Mouse (Mus musculus): Measurements from ENCODE around the gene Nkx2-5. TPM values are rescaled to one million over a fixed set of nuclear protein-coding genes. Genes with fewer than 3 reads are reported as not detected.

The Nkx2-5 gene
- polyA plus RNA-seq, 1 experiment from 2014 or later, result not detected

DNA sequence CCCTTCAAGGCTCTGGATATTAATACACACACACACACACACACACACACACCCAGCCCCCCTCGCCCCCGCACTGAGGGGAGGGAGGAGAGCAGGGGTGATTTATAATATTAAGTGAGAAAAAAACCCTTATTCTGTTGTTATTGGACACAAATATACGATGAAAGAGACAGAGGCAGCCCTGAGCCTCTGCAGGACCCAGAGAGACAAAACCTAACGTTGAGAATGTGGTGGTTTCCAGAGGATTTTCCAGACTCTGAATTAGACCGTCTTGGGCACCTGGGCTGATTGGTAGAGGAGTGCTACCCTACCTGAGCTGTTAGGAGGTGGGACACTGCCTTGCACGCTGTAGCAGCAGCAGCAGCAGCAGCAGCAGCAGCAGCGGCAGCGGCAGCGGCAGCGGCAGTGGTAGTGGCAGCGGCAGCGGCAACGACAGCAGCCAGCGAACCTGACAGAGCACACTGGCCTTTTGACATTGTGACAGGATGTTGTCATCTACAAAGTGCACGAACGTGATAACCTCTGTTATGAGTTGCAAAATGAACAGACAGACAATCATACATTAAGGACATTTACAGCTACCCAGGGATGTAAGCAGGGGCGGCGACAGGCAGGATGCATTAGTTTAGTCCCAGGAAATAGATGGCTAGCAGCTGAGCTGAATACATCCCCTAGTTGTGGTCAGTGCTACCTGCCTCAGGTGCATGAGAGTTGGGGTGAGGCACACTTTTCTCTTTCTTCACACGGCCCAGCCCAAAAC, 7.8 kb downstream of the Nkx2-5 start:
- H3K79me2 ChIP-seq (ENCODE audit: inconsistent target), result no peaks in the 10 kb centered on the region
- WGBS (ENCODE audit: missing documents), result 11% methylated on average over 17 of the region's 19 CpGs
- H3K4me3 ChIP-seq (ENCODE audit: inconsistent target), result no peak overlapping the region
- no peak overlapping the region for H3K27ac ChIP-seq
- no peaks in the 10 kb centered on the region for H3K36me3 ChIP-seq (ENCODE audit: inconsistent target)

DNA sequence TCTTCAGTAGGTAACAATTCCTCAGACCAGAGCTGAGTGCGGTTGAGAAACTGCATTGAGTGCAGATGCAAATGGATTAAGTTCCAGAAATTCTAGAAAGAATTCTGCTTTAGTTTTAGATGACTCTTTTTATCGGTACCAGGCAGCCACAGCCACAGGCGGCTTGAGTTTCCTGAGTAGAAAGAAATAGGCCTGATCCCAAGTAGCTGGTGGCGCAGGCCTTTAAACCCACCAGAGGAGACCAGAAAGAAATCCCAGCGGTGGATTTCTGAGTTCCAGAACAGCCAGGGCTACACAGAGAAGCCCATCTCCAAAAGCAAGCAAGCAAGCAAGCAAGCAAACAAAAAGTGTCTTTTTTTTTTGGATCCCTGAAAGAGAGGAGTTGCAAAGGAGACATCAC, 8.4 kb downstream of the Nkx2-5 start:
- 28% methylated on average over 5 of the region's 5 CpGs for WGBS (ENCODE audit: missing documents)
- no peak overlapping the region for H3K27ac ChIP-seq
- no peak overlapping the region for H3K4me3 ChIP-seq (ENCODE audit: inconsistent target)
- no peaks in the 10 kb centered on the region for H3K36me3 ChIP-seq (ENCODE audit: inconsistent target)
- no peaks in the 10 kb centered on the region for H3K79me2 ChIP-seq (ENCODE audit: inconsistent target)

DNA sequence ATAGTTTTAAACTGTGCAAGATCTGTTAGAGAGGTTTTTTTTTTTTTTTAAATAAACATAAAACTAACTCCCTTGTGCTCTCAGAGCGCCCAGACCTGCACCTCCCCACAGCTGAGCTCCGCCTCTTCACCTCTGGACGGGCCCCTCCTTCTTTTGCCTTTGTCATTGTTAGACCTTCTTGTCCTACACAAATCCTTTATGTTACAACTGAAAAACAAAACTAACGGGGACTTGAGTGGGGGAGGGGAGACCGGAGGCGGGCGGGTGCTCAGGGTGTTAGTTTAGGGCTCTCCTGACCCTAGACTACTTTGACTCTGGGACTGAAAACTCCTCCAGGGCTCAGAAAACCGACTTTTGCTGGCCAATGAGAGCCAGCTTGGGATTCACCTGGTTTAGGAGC, 8.9 kb downstream of the Nkx2-5 start:
- no peaks in the 10 kb centered on the region for H3K79me2 ChIP-seq (ENCODE audit: inconsistent target)
- H3K36me3 ChIP-seq (ENCODE audit: inconsistent target), result no peaks in the 10 kb centered on the region
- no peak overlapping the region for H3K27ac ChIP-seq
- WGBS (ENCODE audit: missing documents), result 38% methylated on average over 8 of the region's 8 CpGs
- no peak overlapping the region for H3K4me3 ChIP-seq (ENCODE audit: inconsistent target)

DNA sequence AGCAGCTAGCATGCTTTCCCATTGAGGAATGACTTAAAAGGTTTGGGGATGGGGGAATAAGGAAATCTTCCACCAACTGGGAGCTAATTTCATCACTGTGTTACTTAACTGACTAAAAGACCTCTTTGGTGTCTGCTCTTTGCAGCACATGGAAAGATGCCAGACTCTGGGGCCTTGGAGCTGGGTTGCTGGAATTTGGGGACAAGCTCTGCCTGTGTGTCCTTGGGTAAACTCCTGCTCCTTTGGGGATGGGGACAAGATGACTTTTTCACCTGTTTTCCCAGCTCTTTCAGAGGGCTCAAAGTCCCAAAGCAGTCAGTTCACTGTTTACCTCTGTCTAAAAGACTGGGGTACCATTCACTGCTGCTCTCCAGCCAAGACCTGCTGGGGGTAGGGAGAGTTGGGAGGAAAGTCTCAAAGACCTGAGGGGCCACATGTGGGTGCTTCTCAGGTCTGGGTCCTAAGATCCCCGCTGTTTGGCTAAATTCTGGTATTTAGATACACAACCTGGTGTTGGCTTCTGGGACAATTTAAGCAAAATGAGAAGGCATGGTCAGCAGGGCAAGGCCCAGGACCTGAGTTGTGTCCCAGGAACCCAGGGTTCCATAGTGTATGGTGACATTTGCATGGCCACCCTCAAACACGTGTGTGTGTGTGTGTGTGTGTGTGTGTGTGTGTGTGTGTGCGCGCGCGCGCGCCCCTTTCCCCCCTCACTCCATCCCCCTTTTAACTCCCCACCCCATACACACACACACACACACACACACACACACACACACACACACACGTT, 9.6 kb downstream of the Nkx2-5 start:
- H3K27ac ChIP-seq, result no peak overlapping the region
- WGBS (ENCODE audit: missing documents), result 38% methylated on average over 2 of the region's 9 CpGs
- H3K4me3 ChIP-seq (ENCODE audit: inconsistent target), result no peak overlapping the region
- no peaks in the 10 kb centered on the region for H3K79me2 ChIP-seq (ENCODE audit: inconsistent target)
- no peaks in the 10 kb centered on the region for H3K36me3 ChIP-seq (ENCODE audit: inconsistent target)

- H3K79me2 ChIP-seq (ENCODE audit: inconsistent target), result no peaks in the 10 kb centered on the region
- H3K4me3 ChIP-seq (ENCODE audit: inconsistent target), result no peak overlapping the region
- no peak overlapping the region for H3K27ac ChIP-seq
- no peaks in the 10 kb centered on the region for H3K36me3 ChIP-seq (ENCODE audit: inconsistent target)
- WGBS (ENCODE audit: missing documents), result 83% methylated on average over 5 of the region's 5 CpGs
Observed at GRCm38 (mm10) chr17:26834302-26834965, 10.4 kb downstream of the Nkx2-5 start.

- no peaks in the 10 kb centered on the region for H3K36me3 ChIP-seq (ENCODE audit: inconsistent target)
- no peaks in the 10 kb centered on the region for H3K79me2 ChIP-seq (ENCODE audit: inconsistent target)
- no peak overlapping the region for H3K27ac ChIP-seq
- 85% methylated on average over 2 of the region's 2 CpGs for WGBS (ENCODE audit: missing documents)
- no peak overlapping the region for H3K4me3 ChIP-seq (ENCODE audit: inconsistent target)
Observed at GRCm38 (mm10) chr17:26833806-26834205, 11.0 kb downstream of the Nkx2-5 start.

- H3K79me2 ChIP-seq (ENCODE audit: inconsistent target), result no peaks in the 10 kb centered on the region
- 72% methylated on average over 11 of the region's 17 CpGs for WGBS (ENCODE audit: missing documents)
- H3K36me3 ChIP-seq (ENCODE audit: inconsistent target), result no peaks in the 10 kb centered on the region
- no peak overlapping the region for H3K4me3 ChIP-seq (ENCODE audit: inconsistent target)
- H3K27ac ChIP-seq, result no peak overlapping the region
Observed at GRCm38 (mm10) chr17:26826131-26826530, 18.7 kb downstream of the Nkx2-5 start.

- Histone ChIP-seq H3K27ac (no peak overlapping the region), H3K36me3 (ENCODE audit: inconsistent target) (no peaks in the 10 kb centered on the region), H3K79me2 (ENCODE audit: inconsistent target) (no peaks in the 10 kb centered on the region), H3K4me3 (ENCODE audit: inconsistent target) (no peak overlapping the region)
Observed at GRCm38 (mm10) chr17:26817776-26818175, 27.0 kb downstream of the Nkx2-5 start.

- Histone ChIP-seq H3K79me2 (ENCODE audit: inconsistent target) (no peaks in the 10 kb centered on the region), H3K4me3 (ENCODE audit: inconsistent target) (no peak overlapping the region), H3K36me3 (ENCODE audit: inconsistent target) (no peaks in the 10 kb centered on the region), H3K27ac (no peak overlapping the region)
- WGBS (ENCODE audit: missing documents), result 54% methylated on average over 6 of the region's 6 CpGs
Observed at GRCm38 (mm10) chr17:26816810-26817209, 28.0 kb downstream of the Nkx2-5 start.

GRCm38 (mm10) chr17:26813497-26813896, 31.3 kb downstream of the Nkx2-5 start:
- WGBS (ENCODE audit: missing documents), result 92% methylated on average over 9 of the region's 9 CpGs
- H3K4me3 ChIP-seq (ENCODE audit: inconsistent target), result no peak overlapping the region
- H3K36me3 ChIP-seq (ENCODE audit: inconsistent target), result no peaks in the 10 kb centered on the region
- H3K79me2 ChIP-seq (ENCODE audit: inconsistent target), result no peaks in the 10 kb centered on the region
- H3K27ac ChIP-seq, result no peak overlapping the region

GRCm38 (mm10) chr17:26812607-26813006, 32.2 kb downstream of the Nkx2-5 start:
- Histone ChIP-seq H3K79me2 (ENCODE audit: inconsistent target) (no peaks in the 10 kb centered on the region), H3K27ac (no peak overlapping the region)
- 66% methylated on average over 2 of the region's 2 CpGs for whole genome bisulfite sequencing (ENCODE audit: missing documents)

DNA sequence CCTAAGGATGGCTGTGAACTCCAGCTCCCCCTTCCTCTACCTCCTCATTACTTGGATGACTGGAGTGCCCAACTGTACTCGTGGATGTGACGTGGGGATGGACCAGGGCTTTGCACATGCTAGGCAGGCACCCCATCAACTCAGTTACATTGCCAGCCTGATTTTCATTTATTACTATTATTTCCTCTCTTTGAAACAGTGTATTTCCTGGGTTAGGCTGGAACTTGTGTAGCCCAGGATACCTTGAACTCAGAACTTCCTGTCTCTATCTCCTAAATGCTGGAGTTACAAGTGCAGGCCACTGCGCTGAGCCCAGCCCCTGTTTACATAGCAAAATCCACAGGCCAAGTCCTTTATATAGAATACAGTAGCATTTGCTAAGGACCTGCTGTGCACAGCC, 41.9 kb downstream of the Nkx2-5 start:
- H3K36me3 ChIP-seq (ENCODE audit: inconsistent target), result no peaks in the 10 kb centered on the region
- H3K27ac ChIP-seq, result no peak overlapping the region
- no peaks in the 10 kb centered on the region for H3K79me2 ChIP-seq (ENCODE audit: inconsistent target)
- H3K4me3 ChIP-seq (ENCODE audit: inconsistent target), result no peak overlapping the region
- WGBS (ENCODE audit: missing documents), result 93% methylated on average over 3 of the region's 3 CpGs

More at GRCm38 (mm10) chr17:26812607-26813006, 32.2 kb downstream of the Nkx2-5 start:
- Histone ChIP-seq H3K36me3 (ENCODE audit: inconsistent target) (no peaks in the 10 kb centered on the region), H3K4me3 (ENCODE audit: inconsistent target) (no peak overlapping the region)

- Histone ChIP-seq H3K36me3 (ENCODE audit: inconsistent target) (peaks cover 4% of the 10 kb centered on the region; the same call in 1 of the 2 replicates), H3K4me3 (ENCODE audit: inconsistent target) (no peak overlapping the region), H3K27ac (no peak overlapping the region), H3K79me2 (ENCODE audit: inconsistent target) (no peaks in the 10 kb centered on the region)
- 77% methylated on average over 6 of the region's 6 CpGs for WGBS (ENCODE audit: missing documents)
Observed at GRCm38 (mm10) chr17:26797379-26798128, 47.3 kb downstream of the Nkx2-5 start.

DNA sequence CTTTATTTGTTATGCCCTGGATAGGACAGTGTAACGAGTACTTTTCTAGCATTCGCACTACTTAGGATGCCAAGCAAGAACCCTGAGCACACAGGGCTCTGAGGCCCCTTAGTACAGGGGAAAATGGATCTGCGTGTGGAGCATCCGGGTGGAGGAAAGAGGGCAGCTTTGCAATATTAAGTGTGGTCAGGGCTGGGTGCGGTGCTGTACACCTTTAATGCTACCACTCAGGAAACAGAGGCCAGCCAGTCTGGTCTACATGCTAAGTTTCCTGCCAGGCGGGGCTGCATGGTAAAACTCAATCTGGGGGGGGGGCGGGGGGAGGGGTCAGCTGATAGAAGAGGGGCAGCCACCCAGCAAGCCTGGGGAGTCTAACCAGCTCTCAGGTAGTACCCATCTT, 49.4 kb downstream of the Nkx2-5 start:
- 60% methylated on average over 7 of the region's 7 CpGs for WGBS (ENCODE audit: missing documents)

More for the DNA sequence above, 49.4 kb downstream of the Nkx2-5 start:
- Histone ChIP-seq H3K79me2 (ENCODE audit: inconsistent target) (no peaks in the 10 kb centered on the region), H3K36me3 (ENCODE audit: inconsistent target) (peaks cover 26% of the 10 kb centered on the region; the same call in 1 of the 2 replicates), H3K27ac (no peak overlapping the region), H3K4me3 (ENCODE audit: inconsistent target) (no peak overlapping the region)

All from macrophage (primary cell).